Mouse (Mus musculus): ENCODE data around the gene Gpx8. TPM values are rescaled to one million over a fixed set of nuclear protein-coding genes. Genes with fewer than 3 reads are reported as not detected.
"Not testable (repeated sequence)": the region's sequence is repeated elsewhere in the genome, so short reads cannot be mapped to it uniquely, and the experiment has no call there.

Gpx8 gene
- polyA plus RNA-seq, 1 experiment: 10.7 TPM

DNA sequence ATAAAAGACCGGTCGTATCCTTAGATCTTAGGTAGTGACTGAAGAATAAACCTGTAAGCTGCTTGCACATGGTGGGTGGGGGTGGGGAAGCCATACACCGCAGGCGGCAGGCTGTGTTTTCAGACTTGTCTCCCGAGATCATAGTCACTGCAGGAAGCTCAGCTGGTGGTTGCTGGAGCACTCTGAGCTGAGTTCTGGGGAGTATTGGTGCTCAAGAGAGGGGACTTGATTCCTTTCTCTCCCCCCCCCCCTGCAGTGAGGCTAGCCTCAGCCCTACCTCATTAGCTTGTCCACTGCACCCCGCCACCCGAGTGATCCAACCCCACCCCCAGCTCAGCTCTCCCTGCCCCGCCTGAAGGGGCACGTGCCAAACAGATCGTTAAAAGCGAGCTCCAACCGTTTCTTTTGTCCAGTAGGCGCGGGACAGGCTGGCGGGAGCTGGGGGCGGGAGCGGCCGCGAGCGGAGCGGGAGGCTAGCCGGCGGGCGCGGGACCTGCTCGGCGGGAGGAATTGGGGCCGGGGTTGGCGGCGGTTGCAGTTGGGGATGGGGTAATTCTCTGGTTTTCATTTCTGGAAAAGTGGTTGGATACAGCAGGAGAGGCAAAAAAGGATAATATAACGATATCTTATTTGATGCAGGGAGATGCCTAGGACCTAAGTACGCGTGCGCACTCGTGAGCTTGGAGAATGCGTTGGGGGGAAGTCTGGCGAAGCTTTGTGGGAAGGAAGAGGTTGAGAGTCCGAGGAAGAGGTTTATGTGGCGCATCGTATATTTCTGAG, 14.2 kb downstream of the Gpx8 start:
- H3K27ac ChIP-seq (ENCODE audit: insufficient read depth, low read length): no peak overlapping the region
- TF ChIP-seq CTCF (IDR thresholded peaks at IDR 0.05; ENCODE audit: extremely low read depth, insufficient read depth, low read length) (no peak), POLR2A (IDR thresholded peaks at IDR 0.05; ENCODE audit: extremely low read depth, insufficient read depth, low read length) (no peak)
- H3K4me3 ChIP-seq (ENCODE audit: insufficient read depth, low read length): peak overlapping the region; percentile 33
- H3K4me1 ChIP-seq (ENCODE audit: control insufficient read depth, insufficient read depth, low read length): no peaks in the 10 kb centered on the region

DNA sequence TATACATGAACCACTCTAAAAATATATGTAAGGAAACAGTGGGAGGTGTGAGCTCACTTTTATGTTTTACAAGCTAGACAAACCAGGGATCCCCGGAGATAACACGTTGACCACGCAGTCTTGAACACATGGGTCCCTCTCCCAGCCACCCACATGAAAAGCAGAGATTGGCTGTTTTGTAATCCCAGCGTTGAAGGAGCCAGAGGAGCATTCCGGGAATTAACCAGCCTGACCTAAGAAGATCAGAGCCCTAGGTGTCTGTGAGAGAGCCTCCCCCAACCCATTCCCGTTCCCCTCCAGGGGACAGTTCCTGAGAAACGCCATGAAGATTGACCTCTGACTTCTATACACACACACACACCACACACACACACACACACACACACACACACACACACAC, 14.9 kb downstream of the Gpx8 start:
- peak overlapping the region; percentile 33; the same call in 1 of the 2 replicates for H3K4me3 ChIP-seq (ENCODE audit: insufficient read depth, low read length)
- no peak for TF ChIP-seq POLR2A (IDR thresholded peaks at IDR 0.05; ENCODE audit: extremely low read depth, insufficient read depth, low read length)
- TF ChIP-seq CTCF (IDR thresholded peaks at IDR 0.05; ENCODE audit: extremely low read depth, insufficient read depth, low read length): no peak
- no peaks in the 10 kb centered on the region for H3K4me1 ChIP-seq (ENCODE audit: control insufficient read depth, insufficient read depth, low read length)
- no peak overlapping the region for H3K27ac ChIP-seq (ENCODE audit: insufficient read depth, low read length)

DNA sequence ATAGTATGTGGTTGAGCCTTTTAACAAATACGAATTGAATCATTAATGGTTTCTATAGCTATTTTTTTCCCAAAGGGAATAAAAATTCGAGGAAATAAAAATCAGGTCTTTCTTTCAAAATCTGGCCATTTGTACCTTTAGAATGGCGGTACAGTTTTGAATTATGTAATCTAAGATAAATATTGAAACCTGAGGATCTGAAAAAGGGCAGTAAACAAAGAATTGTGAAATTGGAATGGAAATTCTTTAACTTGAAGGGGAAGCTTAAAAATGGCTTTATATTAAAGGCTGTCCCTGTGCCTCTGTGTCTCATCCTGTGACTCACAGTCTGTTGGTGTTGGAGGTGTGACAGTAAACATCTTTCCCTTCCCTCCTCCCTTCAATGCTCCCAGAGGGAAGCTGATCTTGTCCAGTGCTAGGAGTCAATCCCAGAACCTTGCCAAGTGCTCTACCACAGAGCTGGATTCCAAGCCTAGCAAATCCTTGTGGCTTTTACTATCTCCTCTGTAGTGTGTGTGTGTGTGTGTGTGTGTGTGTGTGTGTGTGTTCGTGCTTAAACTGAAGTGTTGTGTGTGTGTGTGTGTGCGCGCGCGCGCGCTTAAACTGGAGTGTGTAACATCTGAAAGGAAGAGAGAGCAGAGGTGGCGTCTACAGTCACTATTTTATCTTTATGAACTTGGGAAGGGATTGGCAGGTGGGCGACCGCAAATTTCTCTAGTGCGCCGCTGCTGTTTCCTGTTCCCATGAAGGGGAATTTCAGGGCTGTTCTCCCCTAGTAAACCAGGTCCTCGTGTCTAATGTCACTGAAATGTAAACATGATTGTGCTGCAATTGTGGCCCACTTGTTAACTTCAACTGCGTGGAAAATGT, 22.7 kb downstream of the Gpx8 start:
- Histone ChIP-seq H3K27ac (ENCODE audit: insufficient read depth, low read length) (no peak overlapping the region), H3K4me3 (ENCODE audit: insufficient read depth, low read length) (no peak overlapping the region), H3K4me1 (ENCODE audit: control insufficient read depth, insufficient read depth, low read length) (no peaks in the 10 kb centered on the region)
- TF ChIP-seq POLR2A (IDR thresholded peaks at IDR 0.05; ENCODE audit: extremely low read depth, insufficient read depth, low read length) (no peak), CTCF (IDR thresholded peaks at IDR 0.05; ENCODE audit: extremely low read depth, insufficient read depth, low read length) (no peak)

DNA sequence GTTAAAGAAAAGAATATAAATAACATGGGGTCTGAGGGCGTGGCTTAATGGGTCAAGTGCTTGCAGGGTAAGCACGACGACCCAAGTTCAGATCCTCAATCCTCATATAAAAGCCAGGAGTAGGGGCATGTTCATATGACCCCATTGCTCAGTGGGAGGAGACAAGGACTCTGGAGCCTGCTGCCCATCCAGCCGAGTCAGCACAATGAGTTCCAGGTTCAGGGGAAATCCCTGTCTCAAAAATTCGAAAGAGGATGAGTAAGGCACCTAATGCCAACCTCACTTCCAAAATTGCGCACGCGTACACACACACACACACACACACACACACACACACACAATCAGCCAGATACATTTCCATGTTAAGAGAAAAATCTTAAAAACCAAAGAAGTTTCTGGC, 23.7 kb downstream of the Gpx8 start:
- H3K4me1 ChIP-seq (ENCODE audit: control insufficient read depth, insufficient read depth, low read length): no peaks in the 10 kb centered on the region
- TF ChIP-seq CTCF (IDR thresholded peaks at IDR 0.05; ENCODE audit: extremely low read depth, insufficient read depth, low read length): no peak
- no peak for TF ChIP-seq POLR2A (IDR thresholded peaks at IDR 0.05; ENCODE audit: extremely low read depth, insufficient read depth, low read length)
- H3K27ac ChIP-seq (ENCODE audit: insufficient read depth, low read length): no peak overlapping the region
- no peak overlapping the region for H3K4me3 ChIP-seq (ENCODE audit: insufficient read depth, low read length)

DNA sequence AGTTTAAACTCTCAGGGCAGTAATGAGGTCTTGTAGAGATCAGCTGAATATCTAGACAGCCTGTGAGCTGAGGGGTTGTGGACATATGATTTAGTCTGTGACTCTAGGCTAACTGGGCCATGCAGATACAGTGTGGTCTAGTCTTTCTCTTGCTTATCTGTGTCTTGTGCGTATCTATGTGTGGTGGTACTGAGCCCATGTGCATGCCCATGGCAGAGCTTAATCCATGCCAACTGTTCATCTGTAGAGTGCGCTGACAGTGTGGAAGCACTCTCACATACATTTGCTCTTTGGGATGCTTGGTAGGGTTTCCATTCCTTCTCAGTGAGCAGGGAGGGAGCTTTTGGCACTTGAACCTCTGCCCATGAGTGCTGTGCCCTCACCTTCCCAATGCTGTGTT, 24.7 kb downstream of the Gpx8 start:
- Histone ChIP-seq H3K4me1 (ENCODE audit: control insufficient read depth, insufficient read depth, low read length) (no peaks in the 10 kb centered on the region), H3K4me3 (ENCODE audit: insufficient read depth, low read length) (no peak overlapping the region), H3K27ac (ENCODE audit: insufficient read depth, low read length) (no peak overlapping the region)
- no peak for TF ChIP-seq CTCF (IDR thresholded peaks at IDR 0.05; ENCODE audit: extremely low read depth, insufficient read depth, low read length)

DNA sequence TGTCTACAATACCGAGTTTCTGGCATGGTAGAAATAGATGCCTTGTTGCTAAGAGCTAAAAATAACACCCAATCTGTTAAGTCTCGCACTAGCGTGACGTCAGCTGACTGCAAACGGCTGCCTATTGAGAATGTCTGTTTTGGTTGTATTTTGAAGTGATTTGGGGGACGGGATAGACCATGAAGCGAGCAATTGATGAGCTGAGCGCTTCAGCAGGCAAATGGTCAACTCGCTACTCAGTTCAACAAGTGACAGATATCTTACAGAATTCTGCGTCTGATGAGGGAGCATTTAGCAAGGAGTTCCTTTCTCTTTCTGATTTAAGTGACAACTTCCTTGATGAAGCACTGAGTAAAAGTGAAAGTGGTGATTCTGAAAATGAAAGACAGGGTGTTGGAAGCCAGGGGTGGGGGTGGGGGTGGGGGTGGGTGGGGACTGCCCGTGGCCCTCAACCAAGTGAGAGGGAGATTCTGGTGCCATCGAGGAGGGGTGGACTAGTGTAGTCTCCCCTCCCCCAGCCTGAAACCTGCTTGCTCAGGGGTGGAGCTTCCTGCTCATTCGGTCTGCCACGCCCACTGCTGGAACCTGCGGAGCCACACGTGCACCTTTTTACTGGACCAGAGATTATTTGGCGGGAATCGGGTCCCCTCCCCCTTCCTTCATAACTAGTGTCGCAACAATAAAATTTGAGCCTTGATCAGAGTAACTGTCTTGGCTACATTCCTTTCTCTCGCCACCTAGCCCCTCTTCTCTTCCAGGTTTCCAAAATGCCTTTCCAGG, 32.8 kb downstream of the Gpx8 start:
- not testable (repeated sequence) for H3K4me1 ChIP-seq (ENCODE audit: control insufficient read depth, insufficient read depth, low read length); H3K27ac ChIP-seq (ENCODE audit: insufficient read depth, low read length)
- peak overlapping the region; percentile 33 for H3K4me3 ChIP-seq (ENCODE audit: insufficient read depth, low read length)

DNA sequence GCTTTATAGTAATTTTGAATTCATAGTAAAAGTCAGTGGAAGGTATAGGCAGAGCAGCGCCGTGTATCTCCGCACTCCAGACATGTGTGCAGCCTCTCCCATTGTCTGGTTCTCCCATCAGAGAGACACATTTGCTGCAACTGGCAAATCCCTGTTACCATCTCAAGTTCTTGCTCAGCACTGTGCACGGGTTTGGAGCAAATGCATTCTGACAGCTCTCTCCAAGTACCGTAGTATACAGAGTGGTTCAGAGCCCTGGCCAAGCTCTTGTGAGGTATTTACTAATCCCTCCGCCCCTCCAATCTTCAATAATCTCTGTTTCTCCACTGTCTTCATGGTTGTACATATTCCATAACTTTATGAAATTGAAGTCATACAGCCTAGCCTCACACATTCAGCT, 33.5 kb downstream of the Gpx8 start:
- H3K4me1 ChIP-seq (ENCODE audit: control insufficient read depth, insufficient read depth, low read length): no peaks in the 10 kb centered on the region
- H3K4me3 ChIP-seq (ENCODE audit: insufficient read depth, low read length): no peak overlapping the region
- no peak overlapping the region for H3K27ac ChIP-seq (ENCODE audit: insufficient read depth, low read length)
- TF ChIP-seq CTCF (IDR thresholded peaks at IDR 0.05; ENCODE audit: extremely low read depth, insufficient read depth, low read length): no peak
- TF ChIP-seq POLR2A (IDR thresholded peaks at IDR 0.05; ENCODE audit: extremely low read depth, insufficient read depth, low read length): no peak

DNA sequence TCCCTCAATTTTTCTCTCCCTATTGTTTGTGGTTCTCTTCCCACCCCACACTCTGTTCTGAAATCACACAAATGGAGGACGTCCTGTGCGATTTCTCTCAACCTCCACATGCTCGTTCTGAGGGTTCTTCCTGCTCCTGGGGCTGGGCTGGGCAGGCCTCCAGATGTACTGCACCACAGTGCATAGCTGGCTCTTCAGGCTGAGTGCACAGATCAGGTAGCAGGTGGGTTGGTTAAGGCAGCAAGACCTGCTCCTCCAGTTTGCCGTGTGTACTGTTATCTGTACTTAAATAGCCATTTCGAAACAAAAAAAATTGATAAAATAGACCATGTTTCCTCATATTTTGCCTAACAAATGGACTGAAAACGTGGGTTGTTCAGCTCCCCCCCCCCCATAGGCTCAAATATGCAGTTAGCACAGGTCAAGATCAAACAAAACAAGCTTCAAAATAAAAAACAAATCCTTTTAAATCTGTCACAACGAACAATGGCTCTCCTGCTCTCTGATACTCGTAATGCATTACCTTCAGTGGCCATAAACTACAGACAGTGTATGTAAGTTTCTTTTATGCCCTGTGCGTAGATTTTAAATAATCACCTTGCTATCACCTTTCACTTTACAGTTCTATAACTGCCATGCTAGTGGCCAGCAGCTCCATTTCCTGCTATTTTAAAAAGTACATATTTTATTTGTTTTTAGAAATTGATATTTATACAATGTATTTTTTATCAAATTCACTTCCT, 45.5 kb downstream of the Gpx8 start:
- TF ChIP-seq CTCF (IDR thresholded peaks at IDR 0.05; ENCODE audit: extremely low read depth, insufficient read depth, low read length) (no peak), POLR2A (IDR thresholded peaks at IDR 0.05; ENCODE audit: extremely low read depth, insufficient read depth, low read length) (no peak)
- Histone ChIP-seq H3K27ac (ENCODE audit: insufficient read depth, low read length) (no peak overlapping the region), H3K4me1 (ENCODE audit: control insufficient read depth, insufficient read depth, low read length) (no peaks in the 10 kb centered on the region), H3K4me3 (ENCODE audit: insufficient read depth, low read length) (no peak overlapping the region)

DNA sequence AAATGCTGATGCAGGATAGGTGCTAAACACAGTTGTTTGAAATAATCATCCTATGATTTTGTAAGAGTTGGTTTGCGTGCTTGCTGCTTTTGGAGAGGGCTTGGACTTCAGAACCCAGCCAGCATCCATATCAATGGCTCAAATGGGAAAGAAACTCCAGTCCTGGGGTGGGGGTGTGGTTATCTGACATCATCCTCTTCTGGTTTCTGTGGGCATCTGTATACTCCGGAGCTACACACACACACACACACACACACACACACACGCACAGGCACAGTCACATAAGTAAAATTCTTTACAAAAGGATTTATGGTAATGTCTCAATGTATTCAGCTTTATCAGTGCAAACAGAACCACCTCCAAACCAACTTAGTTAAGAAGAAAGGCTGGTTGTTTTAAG, 46.1 kb downstream of the Gpx8 start:
- no peak for TF ChIP-seq POLR2A (IDR thresholded peaks at IDR 0.05; ENCODE audit: extremely low read depth, insufficient read depth, low read length)
- TF ChIP-seq CTCF (IDR thresholded peaks at IDR 0.05; ENCODE audit: extremely low read depth, insufficient read depth, low read length): no peak
- Histone ChIP-seq H3K27ac (ENCODE audit: insufficient read depth, low read length) (no peak overlapping the region), H3K4me3 (ENCODE audit: insufficient read depth, low read length) (no peak overlapping the region), H3K4me1 (ENCODE audit: control insufficient read depth, insufficient read depth, low read length) (no peaks in the 10 kb centered on the region)
